ENCODE assay signal across 21 mouse cellular contexts in the genomic region with DNA sequence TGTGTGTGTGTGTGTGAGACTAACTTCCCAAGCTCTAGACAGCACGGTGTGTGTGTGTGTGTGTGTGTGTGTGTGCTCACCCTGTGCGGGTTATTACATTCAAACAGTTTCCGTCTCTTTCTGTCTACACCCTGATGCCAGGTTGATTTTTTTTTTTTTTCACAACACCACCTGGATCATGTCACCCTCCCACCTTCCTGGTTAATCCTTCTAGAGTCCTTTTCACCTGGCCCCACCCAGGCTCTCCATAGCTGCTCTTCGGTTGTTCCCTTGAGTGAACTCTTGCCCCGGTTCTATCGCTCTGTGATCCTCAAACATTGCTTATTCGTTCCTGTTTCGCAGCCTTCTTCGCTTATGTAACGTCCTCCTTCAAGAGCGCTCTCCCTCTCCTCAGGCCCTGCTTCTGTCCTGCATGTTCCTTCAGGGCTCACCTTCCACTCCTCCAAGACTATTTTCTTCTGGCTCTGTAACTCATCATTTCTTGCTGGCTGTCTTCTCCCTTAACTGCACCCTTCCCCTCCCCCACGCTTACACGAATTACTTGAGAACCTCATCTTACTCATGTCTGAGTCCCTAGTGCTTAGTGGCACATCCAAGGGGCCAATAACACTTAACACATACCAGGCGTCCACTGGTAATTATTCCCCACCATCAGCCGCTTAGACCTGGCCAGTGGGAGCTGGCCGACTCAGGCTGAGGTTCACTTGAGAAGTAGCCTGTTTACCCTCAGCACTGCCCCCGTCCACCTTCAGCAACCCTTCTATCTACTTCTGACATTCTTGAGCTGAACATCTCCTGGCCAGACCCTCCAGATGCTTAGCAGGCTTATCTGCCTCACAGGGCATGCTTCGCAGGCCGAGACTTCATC. TPM values are rescaled to one million over a fixed set of nuclear protein-coding genes. Genes with fewer than 3 reads are reported as not detected.
A peak's percentile ranks its signal among the peaks of the same experiment; 100 is the strongest.
DNase-seq lines count a peak whose midpoint lies in the region; ATAC-seq and TF ChIP-seq lines count a peak whose summit lies in the region.
"Had no signal": no experiment of that assay in that cellular context is flagged by ENCODE, and none has a peak within 500 bp of the region (broad histone marks: within the 10 kb centered on the region; RNA-seq: fewer than 3 reads in every experiment).

No protein-coding gene starts in this region.

- no peak for TF ChIP-seq RAD21 in CH12.LX (IDR thresholded peaks at IDR 0.05; ENCODE audit: low read depth, low read length)

- WGBS in intestine, embryonic 14.5 days, result 14% methylated on average over 19 of the region's 19 CpGs
- 33% methylated on average over 19 of the region's 19 CpGs for WGBS in small intestine, adult 2 months
- WGBS in forebrain, embryonic 16.5 days, result 79% methylated on average over 19 of the region's 19 CpGs

- no peaks in the 10 kb centered on the region for H3K36me3 ChIP-seq in CH12.LX (replicated peaks in 1 of 2; ENCODE audit: control insufficient read depth in 1 of 2, insufficient read depth in 1 of 2, low read length in 1 of 2)
- no peaks in the 10 kb centered on the region for H3K36me3 ChIP-seq in intestine, embryonic 14.5 days (ENCODE audit: control insufficient read depth, insufficient read depth, low read length)
- H3K36me3 ChIP-seq in small intestine, adult 2 months (ENCODE audit: control insufficient read depth, insufficient read depth, low read length), result no peaks in the 10 kb centered on the region
- H3K36me3 ChIP-seq in forebrain, embryonic 16.5 days (ENCODE audit: control insufficient read depth, insufficient read depth), result no peaks in the 10 kb centered on the region
- H3K36me3 ChIP-seq: forebrain, embryonic 12.5 days had no signal

- ATAC-seq in intestine, embryonic 14.5 days (replicated peaks; ENCODE audit: low FRiP score, low TSS enrichment, low read depth), result peak; percentile 37
- no peak for ATAC-seq in forebrain, embryonic 16.5 days

- in situ Hi-C loops in CH12.LX (cut with MboI; ENCODE audit: low pct_ligation_motif_present, low pct_unique_long_range_greater_than_20kb, low sequenced_read_pairs), result no loop called here

- peak; percentile 79 for DNase-seq in heart, adult 11 months
- no peak for DNase-seq in heart, postnatal 10 days
- DNase-seq in CH12.LX (ENCODE audit: extremely low read depth), result peak; percentile 21
- DNase-seq in intestine, embryonic 14.5 days (ENCODE audit: low spot score), result peak; percentile 67
- DNase-seq in left cerebral cortex, postnatal 14 days (ENCODE audit: low spot score in 2 of 2), result no peak
- DNase-seq in gastrocnemius, postnatal 10 days, result no peak
- DNase-seq: adrenal gland, adult 2 months; heart, adult 18-20 months; heart, postnatal 14 days; kidney, adult 8-10 months; layer of hippocampus, postnatal 36 days; left cerebral cortex, postnatal 4 days; midbrain, embryonic 14.5 days; retina, postnatal 1 day; right cerebral cortex, postnatal 4 days had no signal

- TF ChIP-seq EP300 in CH12.LX (IDR thresholded peaks at IDR 0.05; ENCODE audit: low read length), result no peak

- H3K4me2 ChIP-seq in CH12.LX (ENCODE audit: insufficient read depth, low read depth, poor library complexity, severe bottlenecking), result peak overlapping the region; percentile 11; the same call in 1 of the 2 replicates
- H3K4me2 ChIP-seq in intestine, embryonic 14.5 days (ENCODE audit: low read length), result peak overlapping the region; percentile 25
- H3K4me2 ChIP-seq in forebrain, embryonic 16.5 days (ENCODE audit: low read length), result no peak overlapping the region
- H3K4me2 ChIP-seq: forebrain, embryonic 12.5 days; hindbrain, embryonic 14.5 days had no signal

- no peak overlapping the region for H3K9ac ChIP-seq in CH12.LX (ENCODE audit: insufficient read depth, low read depth)
- H3K9ac ChIP-seq in intestine, embryonic 14.5 days (ENCODE audit: low read length), result no peak overlapping the region
- H3K9ac ChIP-seq in forebrain, embryonic 16.5 days (replicated peaks; ENCODE audit: low read depth, low read length), result no peak overlapping the region
- H3K9ac ChIP-seq: forebrain, embryonic 12.5 days; hindbrain, embryonic 14.5 days; liver, embryonic 14.5 days had no signal

- no peak for TF ChIP-seq POLR2A in CH12.LX (IDR thresholded peaks at IDR 0.05; ENCODE audit: low read depth, low read length)
- no peak for TF ChIP-seq POLR2A in small intestine, adult 2 months (IDR thresholded peaks at IDR 0.05; ENCODE audit: low read depth, low read length)

- H3K4me1 ChIP-seq in CH12.LX (ENCODE audit: control insufficient read depth in 1 of 2, insufficient read depth in 2 of 2), result peaks cover 2 to 18% of the 10 kb centered on the region in 2 experiments; a peak in 3 of 4 replicates
- H3K4me1 ChIP-seq in intestine, embryonic 14.5 days (replicated peaks; ENCODE audit: control insufficient read depth, insufficient read depth, low read length), result peaks cover 17% of the 10 kb centered on the region
- H3K4me1 ChIP-seq in small intestine, adult 2 months (ENCODE audit: control insufficient read depth, insufficient read depth, insufficient read length, low read length), result peaks cover 12% of the 10 kb centered on the region; the same call in 1 of the 2 replicates
- H3K4me1 ChIP-seq in forebrain, embryonic 16.5 days (replicated peaks; ENCODE audit: control insufficient read depth, insufficient read depth, low read length), result peaks cover under 1% of the 10 kb centered on the region; the same call in 1 of the 2 replicates

- TF ChIP-seq CTCF in CH12.LX (conservative IDR thresholded peaks at IDR 0.05 in 1 of 2, IDR thresholded peaks at IDR 0.05 in 1 of 2; ENCODE audit: low read depth in 2 of 2, low read length in 2 of 2), result no peak
- no peak for TF ChIP-seq CTCF in small intestine, adult 2 months (IDR thresholded peaks at IDR 0.05; ENCODE audit: extremely low read depth, insufficient read length, insufficient replicate concordance, low read depth, low read length)

- intact Hi-C loops in heart, postnatal 10 days (cut with DNase I), result no loop called here
- intact Hi-C loops in left cerebral cortex, postnatal 14 days (cut with DNase I), result no loop called here

- dilution Hi-C loops in CH12.LX (cut with MboI; ENCODE audit: extremely low pct_ligation_motif_present, extremely low pct_unique_long_range_greater_than_20kb, low sequenced_read_pairs), result no loop called here

- H3K9me3 ChIP-seq in CH12.LX (replicated peaks; ENCODE audit: low read length), result no peaks in the 10 kb centered on the region
- H3K9me3 ChIP-seq in intestine, embryonic 14.5 days (ENCODE audit: control insufficient read depth, low read length), result no peaks in the 10 kb centered on the region
- no peaks in the 10 kb centered on the region for H3K9me3 ChIP-seq in forebrain, embryonic 16.5 days (ENCODE audit: control insufficient read depth, low read length)
- H3K9me3 ChIP-seq: forebrain, embryonic 12.5 days had no signal

- no peaks in the 10 kb centered on the region for H3K79me2 ChIP-seq in CH12.LX (replicated peaks; ENCODE audit: control insufficient read depth, extremely low read depth, insufficient read depth, poor library complexity, severe bottlenecking)

- no peak overlapping the region for H3K27ac ChIP-seq in CH12.LX (ENCODE audit: insufficient read depth, low read depth)
- peak overlapping the region; percentile 57 for H3K27ac ChIP-seq in intestine, embryonic 14.5 days (ENCODE audit: low read depth)
- H3K27ac ChIP-seq in small intestine, adult 2 months (ENCODE audit: insufficient read depth, low read depth, low read length), result peak overlapping the region; percentile 56
- H3K27ac ChIP-seq in forebrain, embryonic 16.5 days (ENCODE audit: low read length), result no peak overlapping the region
- H3K27ac ChIP-seq: forebrain, embryonic 12.5 days; hindbrain, embryonic 14.5 days; liver, embryonic 14.5 days had no signal

- H3K27me3 ChIP-seq in CH12.LX (replicated peaks), result peaks cover 1% of the 10 kb centered on the region
- H3K27me3 ChIP-seq in intestine, embryonic 14.5 days (replicated peaks; ENCODE audit: control insufficient read depth, insufficient read depth, low read length), result no peaks in the 10 kb centered on the region
- no peaks in the 10 kb centered on the region for H3K27me3 ChIP-seq in small intestine, adult 2 months (ENCODE audit: control insufficient read depth, insufficient read depth, low read length)
- no peaks in the 10 kb centered on the region; the same call in 1 of the 2 replicates for H3K27me3 ChIP-seq in forebrain, embryonic 16.5 days (replicated peaks; ENCODE audit: control insufficient read depth, insufficient read depth, low read length)

- H3K4me3 ChIP-seq in CH12.LX (replicated peaks in 1 of 3; ENCODE audit: low read depth in 2 of 3, low read length in 2 of 3, poor library complexity in 1 of 3), result no peak overlapping the region
- H3K4me3 ChIP-seq in intestine, embryonic 14.5 days (ENCODE audit: low read depth, low read length), result no peak overlapping the region
- H3K4me3 ChIP-seq in small intestine, adult 2 months (ENCODE audit: low read depth, low read length), result peak overlapping the region; percentile 17; the same call in 1 of the 2 replicates
- no peak overlapping the region for H3K4me3 ChIP-seq in forebrain, embryonic 16.5 days (replicated peaks; ENCODE audit: low read length)
- H3K4me3 ChIP-seq: forebrain, embryonic 12.5 days; myocyte had no signal

TF ChIP-seq in CH12.LX, 34 proteins besides CTCF, POLR2A, EP300 and RAD21:
- no peak for TF ChIP-seq MEF2A (IDR thresholded peaks at IDR 0.05; ENCODE audit: borderline replicate concordance, low read depth, low read length)
- TF ChIP-seq ZKSCAN1 (IDR thresholded peaks at IDR 0.05; ENCODE audit: borderline replicate concordance, low read depth, low read length), result no peak
- TF ChIP-seq USF2 (conservative IDR thresholded peaks at IDR 0.05; ENCODE audit: low read depth, low read length), result no peak
- no peak for TF ChIP-seq NRF1 (IDR thresholded peaks at IDR 0.05; ENCODE audit: low read depth, low read length)
- TF ChIP-seq TCF12 (IDR thresholded peaks at IDR 0.05; ENCODE audit: low read depth, low read length), result no peak
- TF ChIP-seq E2F4 (IDR thresholded peaks at IDR 0.05; ENCODE audit: insufficient replicate concordance, low read depth, low read length), result no peak
- no peak for TF ChIP-seq HCFC1 (IDR thresholded peaks at IDR 0.05; ENCODE audit: low read depth, low read length)
- no peak for TF ChIP-seq MAZ (IDR thresholded peaks at IDR 0.05; ENCODE audit: low read depth, low read length)
- TF ChIP-seq USF1 (IDR thresholded peaks at IDR 0.05; ENCODE audit: low read depth, low read length), result no peak
TF ChIP-seq in CH12.LX: peak in this region for 0.

RNA-seq across cellular contexts. Expression of a gene that starts 19.7 kb away (rescaled TPM):
- 1 to 10 TPM; 1.8 to 2.9 TPM for total RNA-seq in heart, postnatal 10 days (2021)
- total RNA-seq in CH12.LX (2012; rRNA removed) (not detected in 2 replicates), CH12.LX (2014; rRNA removed) (not detected in 2 replicates)
- polyA plus RNA-seq in CH12.LX (2012; ENCODE audit: insufficient read length, low read depth), result not detected in 2 replicates
- polyA plus RNA-seq in intestine, embryonic 14.5 days (2014; fragmentation: Nextera tagmentation; extraction: Ambion mirVana), result 6.2 and 7.2 TPM in 2 replicates
- 0.05 and 0.17 TPM in 2 replicates for polyA plus RNA-seq in small intestine, adult 2 months (2012; rRNA removed)
- not detected for total RNA-seq in left cerebral cortex, postnatal 14 days (2021)
- not detected for total RNA-seq in gastrocnemius, postnatal 10 days (2021)
- 0.09 TPM in 1 of 2 replicates, not detected in the other for polyA plus RNA-seq in forebrain, embryonic 16.5 days (2015; fragmentation: Nextera tagmentation; extraction: Ambion mirVana)
- total RNA-seq: layer of hippocampus, postnatal 36 days; left cerebral cortex, postnatal 4 days had no signal

Comparison
In these comparisons a context has a peak if more than half of its experiments do, and no peak if none do; other contexts are left out.
1. DNase-seq: peak in heart, adult 11 months (single experiment), CH12.LX (single experiment) and intestine, embryonic 14.5 days (single experiment); none in heart, postnatal 10 days (0 of 2), left cerebral cortex, postnatal 14 days (0 of 2) and gastrocnemius, postnatal 10 days (single experiment).
2. H3K27ac ChIP-seq: peak in intestine, embryonic 14.5 days (single experiment) and small intestine, adult 2 months (single experiment); none in CH12.LX (single experiment) and forebrain, embryonic 16.5 days (single experiment).